Mouse (Mus musculus): Measurements from ENCODE around the gene Armh3.

The Armh3 gene

DNA sequence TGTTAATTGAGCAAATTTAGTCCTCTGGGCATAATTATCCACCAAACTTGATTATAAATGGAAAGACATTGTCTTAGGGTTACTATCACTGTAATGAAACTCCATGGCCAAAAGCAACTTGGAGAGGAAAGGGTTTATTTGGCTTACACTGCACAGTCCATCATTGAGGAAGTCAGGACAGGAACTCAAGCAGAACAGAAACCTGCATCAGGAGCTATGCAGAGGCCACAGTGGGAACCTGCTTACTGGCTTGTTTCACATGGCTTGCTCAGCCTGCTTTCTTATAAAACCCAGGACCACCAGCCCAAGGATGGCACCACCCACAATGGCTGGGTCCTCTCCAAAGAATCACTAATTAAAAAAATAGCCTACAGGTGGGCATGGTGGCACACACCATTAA lies 13.9 kb downstream of the Armh3 start:
- DNase-seq: no peak

DNA sequence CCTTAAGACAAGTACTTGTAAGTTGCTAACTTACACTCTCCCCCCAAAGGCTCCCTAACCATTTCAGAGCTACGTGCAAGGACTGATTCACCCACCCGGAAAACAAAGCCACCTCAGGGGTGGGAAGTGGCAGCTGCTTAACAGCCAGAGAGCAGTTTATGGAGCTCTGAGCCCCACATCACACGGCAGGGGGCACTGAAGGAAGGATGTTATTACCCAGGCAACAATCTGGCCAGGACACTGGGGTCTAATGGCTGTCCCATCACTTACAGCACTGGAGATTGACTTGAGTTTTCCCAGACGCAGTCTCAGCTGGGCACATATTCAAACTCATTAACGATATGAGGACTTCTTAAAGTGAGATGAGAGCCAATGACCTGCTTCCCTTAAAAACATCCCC lies 37.5 kb downstream of the Armh3 start:
- DNase-seq: no peak

DNA sequence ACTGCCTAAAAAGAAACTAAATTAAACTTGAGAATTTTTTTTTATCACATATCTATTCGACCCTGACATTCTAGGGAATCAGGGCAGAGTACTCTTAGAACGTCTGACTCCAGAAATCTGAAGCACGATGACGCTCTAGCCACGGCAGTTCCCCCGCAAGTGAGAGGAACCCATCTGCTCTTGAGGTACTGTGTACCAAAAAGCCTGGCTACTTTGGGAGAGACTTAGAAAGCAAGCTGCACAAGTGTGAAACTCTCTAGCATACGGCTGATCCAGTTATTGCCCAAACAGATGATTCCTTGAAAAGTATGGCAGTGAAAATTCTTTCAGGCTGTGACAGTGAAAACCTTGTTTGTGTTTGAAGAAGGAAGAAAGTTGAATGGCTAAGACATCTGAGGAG lies 41.6 kb downstream of the Armh3 start:
- peak; percentile 85 for DNase-seq

- DNase-seq: peak; percentile 34
These were observed 45.0 kb downstream of the Armh3 start for GRCm38 (mm10) chr19:45953286-45953685.

DNA sequence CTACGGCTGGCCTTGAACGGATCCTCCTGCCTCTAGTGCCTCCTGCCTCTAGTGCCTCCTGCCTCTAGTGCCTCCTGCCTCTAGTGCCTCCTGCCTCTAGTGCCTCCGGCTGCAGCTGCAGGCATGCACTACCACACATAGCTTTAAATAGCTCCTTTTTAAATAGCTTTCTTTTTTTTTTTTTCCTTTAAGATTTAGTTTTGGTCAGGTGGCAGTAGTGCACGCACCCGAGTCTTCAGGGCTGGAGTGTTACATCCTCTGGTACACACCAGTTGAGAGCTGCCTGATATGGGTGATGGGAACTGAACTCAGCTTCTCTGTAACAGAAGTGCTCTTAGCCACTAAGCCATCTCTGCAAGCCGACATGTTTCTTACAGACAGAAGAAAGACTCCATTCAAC lies 49.1 kb downstream of the Armh3 start:
- DNase-seq: no peak

DNA sequence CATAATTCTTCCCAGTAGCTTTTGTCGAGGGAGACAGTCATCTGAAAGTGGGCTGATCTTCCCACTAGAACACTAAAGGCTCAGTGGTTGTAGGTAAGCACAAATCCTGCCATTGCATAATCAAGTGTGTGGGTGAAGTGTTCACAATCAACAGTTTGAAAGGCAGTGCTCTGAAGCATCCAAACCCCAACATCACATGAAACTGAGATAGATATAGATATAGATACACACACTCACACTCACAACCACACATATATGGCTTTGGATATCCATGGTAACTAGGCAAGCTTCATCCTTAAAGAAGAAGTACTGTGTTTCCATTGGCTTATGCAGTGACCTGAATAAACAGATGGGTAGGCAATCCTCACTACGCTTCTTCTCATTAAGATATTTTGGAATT lies 50.5 kb downstream of the Armh3 start:
- peak; percentile 80 for DNase-seq

GRCm38 (mm10) chr19:45947286-45947685 lies 51.0 kb downstream of the Armh3 start:
- peak; percentile 23 for DNase-seq

DNA sequence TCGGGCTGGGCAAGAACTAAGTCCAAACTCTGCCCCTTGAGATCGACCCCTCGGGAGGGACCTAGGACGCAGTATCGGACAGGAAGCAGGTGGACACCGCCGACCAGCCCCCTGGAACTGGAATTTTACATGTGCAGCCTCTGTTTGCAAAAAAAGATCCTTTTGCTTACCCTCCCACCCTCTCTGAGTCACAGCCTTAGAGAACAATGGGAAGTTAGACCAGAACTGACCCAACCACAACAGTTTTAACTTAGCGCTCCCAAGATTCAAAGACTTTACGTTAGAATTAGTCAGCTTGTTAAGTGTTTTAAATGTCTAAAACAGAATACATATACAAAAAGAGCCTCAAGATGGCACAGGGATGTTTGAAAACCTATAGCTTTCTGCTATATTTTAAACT lies 51.7 kb downstream of the Armh3 start:
- DNase-seq: no peak

- peak; percentile 63 for DNase-seq
These were observed 52.3 kb downstream of the Armh3 start for GRCm38 (mm10) chr19:45945986-45946385.

- DNase-seq: no peak
These were observed 54.5 kb downstream of the Armh3 start for GRCm38 (mm10) chr19:45943758-45944157.

GRCm38 (mm10) chr19:45938064-45938463 lies 60.2 kb downstream of the Armh3 start:
- DNase-seq: no peak

GRCm38 (mm10) chr19:45937530-45937929 lies 60.8 kb downstream of the Armh3 start:
- DNase-seq: no peak

GRCm38 (mm10) chr19:45927236-45927635 lies 71.1 kb downstream of the Armh3 start:
- DNase-seq: no peak

- no peak for DNase-seq
These were observed 71.9 kb downstream of the Armh3 start for GRCm38 (mm10) chr19:45926342-45926741.

- no peak for DNase-seq
These were observed 77.8 kb downstream of the Armh3 start for GRCm38 (mm10) chr19:45920299-45921090.

GRCm38 (mm10) chr19:45918406-45918805 lies 79.9 kb downstream of the Armh3 start:
- peak; percentile 48 for DNase-seq

- peak; percentile 76 for DNase-seq
These were observed 80.4 kb downstream of the Armh3 start for GRCm38 (mm10) chr19:45917856-45918255.

- no peak for DNase-seq
These were observed 81.8 kb downstream of the Armh3 start for GRCm38 (mm10) chr19:45916461-45916860.

DNA sequence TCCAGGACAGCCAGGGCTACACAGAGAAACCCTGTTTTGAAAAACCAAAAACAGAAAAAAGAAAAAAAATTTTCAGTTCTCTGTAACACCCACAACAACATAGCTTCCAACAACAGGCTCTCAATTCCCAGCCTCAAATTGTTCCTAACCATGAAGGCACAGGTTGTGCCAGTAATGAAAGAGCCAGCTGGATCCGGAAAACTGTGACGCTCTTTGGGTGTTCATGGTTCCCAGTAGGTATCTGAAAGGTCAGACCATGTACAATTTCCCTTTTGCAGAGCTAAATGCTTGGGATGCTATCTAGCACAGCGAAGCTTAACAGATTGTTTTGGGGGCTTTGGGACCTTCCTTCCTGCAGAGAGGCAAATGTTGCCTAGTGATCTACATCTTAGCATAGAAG lies 82.3 kb downstream of the Armh3 start:
- no peak for DNase-seq

GRCm38 (mm10) chr19:45913036-45913435 lies 85.3 kb downstream of the Armh3 start:
- no peak for DNase-seq

- DNase-seq: no peak
These were observed 85.9 kb downstream of the Armh3 start for GRCm38 (mm10) chr19:45912376-45912775.

DNA sequence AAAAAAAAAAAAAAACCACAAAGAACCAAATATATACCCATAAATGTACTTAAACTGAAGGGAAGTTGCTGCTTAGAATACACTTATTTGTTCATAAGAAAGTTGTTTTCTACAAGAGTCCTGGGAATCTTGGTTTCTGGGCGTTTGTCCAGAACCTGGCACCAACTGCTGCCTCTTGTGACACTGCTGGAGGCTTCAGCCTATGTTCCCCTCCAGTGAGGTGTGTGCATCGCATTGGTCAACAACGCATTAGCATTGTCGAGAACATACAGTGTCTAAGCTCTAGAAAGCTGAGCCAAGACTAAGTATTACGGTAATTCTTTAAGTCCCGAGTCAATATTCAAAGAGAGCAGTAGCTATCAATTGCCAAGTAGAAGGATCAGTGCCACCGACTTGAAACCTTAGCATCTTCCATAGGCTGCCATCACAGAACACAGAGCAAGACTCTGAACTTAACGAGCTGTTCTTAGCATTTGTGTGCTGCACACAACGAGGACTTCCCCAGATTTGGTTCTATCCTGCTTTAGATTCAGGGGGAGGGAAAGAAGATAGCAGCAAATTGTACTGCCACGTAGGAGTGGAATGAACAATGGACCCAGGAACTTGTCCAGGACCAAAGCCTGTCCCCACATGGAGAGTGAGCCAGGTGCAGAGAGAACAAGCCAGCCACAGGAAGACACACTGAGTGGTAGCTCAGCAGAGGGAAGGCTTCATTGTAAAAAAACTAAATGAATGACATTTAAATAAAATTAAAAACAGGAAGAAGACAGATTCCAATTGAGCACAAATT lies 86.9 kb downstream of the Armh3 start:
- DNase-seq: no peak

DNA sequence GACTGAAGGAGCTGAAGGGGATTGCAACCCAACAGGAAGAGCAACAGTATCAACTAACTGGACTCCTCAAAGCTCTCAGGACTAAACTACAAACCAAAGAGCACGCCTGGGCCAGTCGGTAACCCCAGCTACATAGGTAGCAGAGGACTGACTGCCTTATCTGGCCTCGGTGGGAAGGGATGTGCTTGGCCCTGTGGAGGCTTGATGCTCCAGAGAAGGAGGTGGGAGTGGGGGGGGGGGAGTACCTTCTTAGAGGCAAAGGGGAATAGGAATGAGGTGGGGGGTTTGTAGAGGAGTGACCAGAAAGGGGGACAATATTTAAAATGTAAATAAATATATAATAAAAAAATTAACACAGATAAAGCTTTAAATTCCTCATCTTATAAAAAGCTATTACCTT lies 90.0 kb downstream of the Armh3 start:
- DNase-seq: no peak

- no peak for DNase-seq
These were observed 90.9 kb downstream of the Armh3 start for GRCm38 (mm10) chr19:45907416-45907815.
